Comparison of ENCODE assay signal across 9 mouse cellular contexts in the genomic region with DNA sequence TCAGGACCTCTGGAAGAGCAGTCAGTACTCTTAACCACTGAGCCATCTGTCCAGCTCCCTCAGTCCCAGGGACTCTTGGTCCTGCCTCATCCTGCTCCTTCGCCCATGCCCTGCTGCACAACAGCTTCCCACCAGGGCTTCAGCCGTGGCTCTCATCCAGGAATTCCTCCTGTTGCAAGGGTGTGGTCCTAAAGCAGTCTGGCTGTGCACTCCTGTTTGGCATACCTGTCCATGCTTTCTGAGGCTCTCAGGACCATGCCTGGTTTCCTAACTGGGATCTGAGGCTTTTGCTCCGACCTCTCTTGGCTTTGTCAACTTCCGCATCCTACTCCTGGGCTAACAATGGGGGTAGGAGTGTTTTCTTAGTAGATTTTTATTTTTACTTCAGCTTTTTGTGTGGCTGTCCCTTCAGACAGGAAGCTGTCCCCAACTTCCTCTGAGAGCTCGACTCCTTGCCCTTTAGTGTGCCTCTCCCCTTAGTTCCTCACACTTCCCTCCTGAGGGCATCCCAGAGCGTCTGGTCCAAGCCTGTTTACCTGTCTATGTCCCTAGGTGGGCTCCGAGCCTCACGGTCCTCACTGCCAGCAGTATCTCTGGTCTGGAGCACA. TPM values are rescaled to one million over a fixed set of nuclear protein-coding genes. Genes with fewer than 3 reads are reported as not detected.
DNase-seq lines count a peak whose midpoint lies in the region; ATAC-seq and TF ChIP-seq lines count a peak whose summit lies in the region.
"Had no signal": no experiment of that assay in that cellular context is flagged by ENCODE, and none has a peak within 500 bp of the region (broad histone marks: within the 10 kb centered on the region; RNA-seq: fewer than 3 reads in every experiment).

No protein-coding gene starts in this region.

- 17% methylated on average over 8 of the region's 8 CpGs for WGBS in bone marrow, adult 2 months
- 68% methylated on average over 8 of the region's 8 CpGs for WGBS in heart, embryonic 14.5 days
- 86% methylated on average over 8 of the region's 8 CpGs for whole genome bisulfite sequencing in forebrain, embryonic 14.5 days

- H3K27me3 ChIP-seq in heart, embryonic 14.5 days (ENCODE audit: control insufficient read depth, insufficient read depth, low read length) = no peaks in the 10 kb centered on the region
- H3K27me3 ChIP-seq in forebrain, embryonic 14.5 days (replicated peaks; ENCODE audit: control insufficient read depth, insufficient read depth, low read length) = no peaks in the 10 kb centered on the region
- H3K27me3 ChIP-seq: neural tube, embryonic 12.5 days had no signal

- no peak overlapping the region for H3K4me3 ChIP-seq in bone marrow, adult 2 months (replicated peaks; ENCODE audit: control insufficient read depth, low read depth, low read length)
- H3K4me3 ChIP-seq in heart, embryonic 14.5 days (ENCODE audit: control insufficient read depth in 1 of 2, insufficient read depth in 1 of 2, low read depth in 1 of 2, low read length in 2 of 2) = no peak overlapping the region
- no peak overlapping the region for H3K4me3 ChIP-seq in forebrain, embryonic 14.5 days (ENCODE audit: low read depth, low read length)
- H3K4me3 ChIP-seq: neural tube, embryonic 12.5 days had no signal

- H3K4me1 ChIP-seq in bone marrow, adult 2 months (ENCODE audit: control insufficient read depth, insufficient read depth, low read length) = peaks cover 7% of the 10 kb centered on the region
- H3K4me1 ChIP-seq in heart, embryonic 14.5 days (ENCODE audit: control insufficient read depth in 2 of 2, insufficient read depth in 2 of 2, low read length in 2 of 2) = no peaks in the 10 kb centered on the region
- no peaks in the 10 kb centered on the region for H3K4me1 ChIP-seq in forebrain, embryonic 14.5 days (ENCODE audit: control insufficient read depth, insufficient read depth, low read length)
- H3K4me1 ChIP-seq: neural tube, embryonic 12.5 days had no signal

- no peak for TF ChIP-seq CTCF in bone marrow, adult 2 months (IDR thresholded peaks at IDR 0.05; ENCODE audit: control insufficient read depth, insufficient read depth, low read length)

- no peak overlapping the region for H3K9ac ChIP-seq in heart, embryonic 14.5 days (ENCODE audit: low read length)
- no peak overlapping the region for H3K9ac ChIP-seq in forebrain, embryonic 14.5 days (ENCODE audit: low read length)
- H3K9ac ChIP-seq: neural tube, embryonic 12.5 days had no signal

- no peak overlapping the region for H3K4me2 ChIP-seq in heart, embryonic 14.5 days (ENCODE audit: low read length)
- no peak overlapping the region for H3K4me2 ChIP-seq in forebrain, embryonic 14.5 days (ENCODE audit: low read length)
- H3K4me2 ChIP-seq: neural tube, embryonic 12.5 days had no signal

- H3K9me3 ChIP-seq in heart, embryonic 14.5 days (ENCODE audit: control insufficient read depth, low read length) = no peaks in the 10 kb centered on the region
- H3K9me3 ChIP-seq in forebrain, embryonic 14.5 days (replicated peaks; ENCODE audit: control insufficient read depth, low read length) = no peaks in the 10 kb centered on the region
- H3K9me3 ChIP-seq: neural tube, embryonic 12.5 days had no signal

- no peak for ATAC-seq in heart, embryonic 14.5 days (ENCODE audit: insufficient number of reproducible peaks, insufficient read depth, low FRiP score, low read depth)
- ATAC-seq in forebrain, embryonic 14.5 days = no peak

- TF ChIP-seq POLR2A in bone marrow, adult 2 months (IDR thresholded peaks at IDR 0.05; ENCODE audit: borderline replicate concordance, control insufficient read depth, low read depth, low read length) = peak; percentile 1; the same call in 1 of the 2 replicates

- peak; percentile 32 for DNase-seq in kidney, postnatal 10 days
- DNase-seq in kidney, adult 9 months = no peak
- peak; percentile 53 for DNase-seq in lung, postnatal 14 days
- DNase-seq in urinary bladder, postnatal 36 days (ENCODE audit: low spot score in 2 of 2) = no peak
- DNase-seq in forebrain, embryonic 14.5 days (ENCODE audit: low spot score) = no peak
- no peak for DNase-seq in thymus, postnatal 4 days

- H3K27ac ChIP-seq in bone marrow, adult 2 months (ENCODE audit: control insufficient read depth, insufficient read depth, low read depth, low read length, poor library complexity) = peak overlapping the region; percentile 86
- H3K27ac ChIP-seq in heart, embryonic 14.5 days (replicated peaks in 1 of 2; ENCODE audit: control insufficient read depth in 1 of 2, insufficient read depth in 1 of 2, low read depth in 2 of 2, low read length in 2 of 2) = peak overlapping the region; percentile 41 to 51; a peak in 3 of 4 replicates
- H3K27ac ChIP-seq in forebrain, embryonic 14.5 days (ENCODE audit: low read depth, low read length) = no peak overlapping the region
- H3K27ac ChIP-seq: neural tube, embryonic 12.5 days had no signal

- H3K36me3 ChIP-seq in heart, embryonic 14.5 days (ENCODE audit: control insufficient read depth, insufficient read depth, low read length) = peaks cover 54% of the 10 kb centered on the region
- peaks cover 61% of the 10 kb centered on the region for H3K36me3 ChIP-seq in forebrain, embryonic 14.5 days (ENCODE audit: control insufficient read depth, insufficient read depth, low read length)

RNA-seq across cellular contexts. Expression of gene Asxl1, which starts 26.5 kb away (rescaled TPM):
- polyA plus RNA-seq in bone marrow, adult 2 months (2011; ENCODE audit: insufficient read depth, insufficient read length, low replicate concordance, missing spikeins) = 35.7 and 56.2 TPM in 2 replicates
- 14.0 and 17.0 TPM in 2 replicates for polyA plus RNA-seq in heart, embryonic 14.5 days (2014; fragmentation: Nextera tagmentation; extraction: Ambion mirVana)
- 13.6 and 13.7 TPM in 2 replicates for polyA plus RNA-seq in forebrain, embryonic 14.5 days (2014; fragmentation: Nextera tagmentation; extraction: Ambion mirVana)

RNA-seq across cellular contexts. Expression of gene Kif3b, which starts 27.9 kb away (rescaled TPM):
- polyA plus RNA-seq in bone marrow, adult 2 months (2011; ENCODE audit: insufficient read depth, insufficient read length, low replicate concordance, missing spikeins) = 6.3 and 10.9 TPM in 2 replicates
- polyA plus RNA-seq in heart, embryonic 14.5 days (2014; fragmentation: Nextera tagmentation; extraction: Ambion mirVana) = 3.8 and 4.5 TPM in 2 replicates
- 14.2 and 15.8 TPM in 2 replicates for polyA plus RNA-seq in forebrain, embryonic 14.5 days (2014; fragmentation: Nextera tagmentation; extraction: Ambion mirVana)

Comparison
In these comparisons a context has a peak if more than half of its experiments do, and no peak if none do; other contexts are left out.
1. DNase-seq: peak in kidney, postnatal 10 days (single experiment) and lung, postnatal 14 days (single experiment); none in kidney, adult 9 months (single experiment), urinary bladder, postnatal 36 days (0 of 2), forebrain, embryonic 14.5 days (single experiment) and thymus, postnatal 4 days (single experiment).